Mouse (Mus musculus) heart, embryonic 16.5 days (tissue): ENCODE results near the gene 5330417C22Rik. TPM values are rescaled to one million over a fixed set of nuclear protein-coding genes. Genes with fewer than 3 reads are reported as not detected.
"Not testable (repeated sequence)": the region's sequence is repeated elsewhere in the genome, so short reads cannot be mapped to it uniquely, and the experiment has no call there.

ENCODE experiments used
- ATAC-seq: fragments of 200-750 bp; cut with Nextera tagmentation; replicated peaks from 2 replicates; pipeline ENCODE4 v1.8.0; 2017; ENCODE audit warnings: moderate number of reproducible peaks; ENCODE audit not compliant: insufficient read depth, low FRiP score; ENCODE audit errors: extremely low read depth
- H3K27ac ChIP-seq: fragments of 300-500 bp; sonication (generic); 2 replicates; pipeline ENCODE4 v1.5.1; 2014; ENCODE audit warnings: mild to moderate bottlenecking, low read length, control low read depth, moderate library complexity
- H3K27me3 ChIP-seq: fragments of 300-500 bp; sonication (generic); 2 replicates; pipeline ENCODE4 v1.6.1; 2014; ENCODE audit warnings: low read length, mixed read lengths; ENCODE audit not compliant: control insufficient read depth, insufficient read depth
- H3K36me3 ChIP-seq: fragments of 300-500 bp; sonication (generic); 2 replicates; pipeline ENCODE4 v1.6.1; 2014; ENCODE audit not compliant: control insufficient read depth, insufficient read depth
- H3K4me1 ChIP-seq: fragments of 300-500 bp; sonication (generic); 2 replicates; pipeline ENCODE4 v1.6.1; 2014; ENCODE audit warnings: low read length, mixed read lengths; ENCODE audit not compliant: control insufficient read depth, insufficient read depth
- H3K4me2 ChIP-seq: fragments of 300-500 bp; sonication (generic); 2 replicates; pipeline ENCODE4 v1.6.1; 2014; ENCODE audit warnings: low read depth, mild to moderate bottlenecking, control low read depth, low read length
- H3K4me3 ChIP-seq: fragments of 300-500 bp; sonication (generic); 2 replicates; pipeline ENCODE4 v1.5.1; 2014; ENCODE audit warnings: mild to moderate bottlenecking, control low read depth, low read length
- H3K9ac ChIP-seq: fragments of 300-500 bp; sonication (generic); 2 replicates; pipeline ENCODE4 v1.6.1; 2014; ENCODE audit warnings: low read length, control low read depth
- H3K9me3 ChIP-seq: fragments of 300-500 bp; sonication (generic); replicated peaks from 2 replicates; pipeline ENCODE4 v1.6.1; 2016; ENCODE audit warnings: low read length; ENCODE audit not compliant: control insufficient read depth
- WGBS: fragments of 180-500 bp; shearing (Covaris S2); extraction: QIAGEN DNeasy Blood & Tissue Kit; methylation state at CpG from one replicate; pipeline ENCODE4 v1.1.7; 2014; 5-methylcytosine and 5-hydroxymethylcytosine counted together
- polyA plus RNA-seq: library from polyadenylated mRNA; unstranded; fragments of >200 nt; fragmentation: Nextera tagmentation; extraction: Ambion mirVana; gene quantifications from 2 replicates; pipeline ENCODE4 v1.2.1, GENCODE M21; 2015

Gene 5330417C22Rik
- polyA plus RNA-seq, result 1.9 and 2.9 TPM in 2 replicates

GRCm38 (mm10) chr3:108536517-108537260 is at the start of gene 5330417C22Rik:
Gene 5330417C22Rik (minus strand): TSS chr3:108536536.
- peaks cover 11% of the 10 kb centered on the region for H3K27me3 ChIP-seq
- no peaks in the 10 kb centered on the region for H3K36me3 ChIP-seq
- H3K4me1 ChIP-seq, result peaks cover 22% of the 10 kb centered on the region
- H3K9ac ChIP-seq, result no peak within 1 kb of the TSS
- no peaks in the 10 kb centered on the region for H3K9me3 ChIP-seq
- peak within 1 kb of the TSS; percentile 67 for H3K4me2 ChIP-seq
- 1% methylated on average over 35 of the region's 35 CpGs for WGBS
- no peak within 1 kb of the TSS for H3K27ac ChIP-seq
- peak within 1 kb of the TSS; percentile 43 for H3K4me3 ChIP-seq
- ATAC-seq, result peak; percentile 24; the same call in 1 of the 2 replicates

GRCm38 (mm10) chr3:108584580-108584979 is 48.2 kb upstream of the 5330417C22Rik start:
- no peaks in the 10 kb centered on the region for H3K27me3 ChIP-seq
- H3K9me3 ChIP-seq, result no peaks in the 10 kb centered on the region
- no peak for ATAC-seq
- H3K4me2 ChIP-seq, result no peak overlapping the region
- WGBS, result 67% methylated on average over 4 of the region's 4 CpGs
- no peak overlapping the region for H3K27ac ChIP-seq
- no peak overlapping the region for H3K4me3 ChIP-seq
- no peaks in the 10 kb centered on the region for H3K4me1 ChIP-seq
- H3K9ac ChIP-seq, result no peak overlapping the region
- no peaks in the 10 kb centered on the region for H3K36me3 ChIP-seq

GRCm38 (mm10) chr3:108574018-108574417 is 37.7 kb upstream of the 5330417C22Rik start:
- peaks cover 7% of the 10 kb centered on the region for H3K4me1 ChIP-seq
- H3K4me2 ChIP-seq, result no peak overlapping the region
- no peaks in the 10 kb centered on the region; the same call in 1 of the 2 replicates for H3K27me3 ChIP-seq
- ATAC-seq, result no peak
- no peak overlapping the region for H3K9ac ChIP-seq
- peaks cover 5% of the 10 kb centered on the region for H3K36me3 ChIP-seq
- H3K4me3 ChIP-seq, result no peak overlapping the region
- 78% methylated on average over 5 of the region's 5 CpGs for WGBS
- no peak overlapping the region for H3K27ac ChIP-seq
- no peaks in the 10 kb centered on the region for H3K9me3 ChIP-seq

DNA sequence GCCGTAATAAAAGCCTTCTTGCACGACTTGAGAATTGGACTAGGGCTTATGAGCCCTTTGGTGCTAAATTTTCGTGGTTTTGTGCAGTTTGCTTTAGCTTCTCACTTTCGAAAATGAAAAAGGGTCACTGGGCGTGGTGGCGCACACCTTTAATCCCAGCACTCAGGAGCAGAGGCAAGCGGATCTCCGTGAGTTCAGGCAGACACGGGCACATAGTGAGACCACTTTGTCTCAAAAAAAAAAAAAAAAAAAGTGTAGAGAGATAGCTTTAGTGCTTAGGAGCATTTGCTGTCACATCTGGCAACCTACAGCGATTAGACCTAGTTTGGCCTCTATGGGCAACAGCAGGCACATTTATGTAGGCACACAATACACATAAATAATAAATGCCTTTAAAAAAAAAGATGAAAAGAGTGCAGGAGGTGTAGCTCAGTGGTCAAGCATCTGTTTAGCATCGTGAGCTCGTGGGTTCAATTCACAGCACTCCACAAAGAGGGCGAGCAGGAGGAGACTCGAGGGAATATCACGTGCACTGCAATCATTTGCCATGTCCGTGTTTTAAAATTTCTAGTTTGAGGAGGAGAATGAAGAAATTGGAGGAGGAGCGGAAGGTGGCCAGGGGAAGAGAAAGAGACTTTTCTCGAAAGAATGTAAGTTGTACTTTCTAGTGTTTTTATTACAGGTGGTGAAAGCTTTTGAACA is 36.1 kb upstream of the 5330417C22Rik start:
- H3K27ac ChIP-seq, result no peak overlapping the region
- H3K9ac ChIP-seq, result peak overlapping the region; percentile 77
- H3K27me3 ChIP-seq, result peaks cover 2% of the 10 kb centered on the region; the same call in 1 of the 2 replicates
- peaks cover 7% of the 10 kb centered on the region for H3K4me1 ChIP-seq
- no peak for ATAC-seq
- no peaks in the 10 kb centered on the region for H3K9me3 ChIP-seq
- no peaks in the 10 kb centered on the region for H3K36me3 ChIP-seq
- peak overlapping the region; percentile 61 for H3K4me3 ChIP-seq
- 46% methylated on average over 18 of the region's 18 CpGs for WGBS
- peak overlapping the region; percentile 81 for H3K4me2 ChIP-seq

GRCm38 (mm10) chr3:108571443-108572294 is 35.3 kb upstream of the 5330417C22Rik start, which contains the start of gene Taf13:
Gene Taf13 (plus strand): TSS chr3:108571698.
- H3K9me3 ChIP-seq, result no peaks in the 10 kb centered on the region
- H3K36me3 ChIP-seq, result no peaks in the 10 kb centered on the region
- ATAC-seq, result peak; percentile 100
- 1% methylated on average over 42 of the region's 42 CpGs for WGBS
- peak within 1 kb of the TSS; percentile 77 for H3K9ac ChIP-seq
- H3K27ac ChIP-seq, result peak within 1 kb of the TSS; percentile 49; the same call in 1 of the 2 replicates
- H3K27me3 ChIP-seq, result peaks cover 2% of the 10 kb centered on the region; the same call in 1 of the 2 replicates
- peak within 1 kb of the TSS; percentile 81 for H3K4me2 ChIP-seq
- H3K4me3 ChIP-seq, result peak within 1 kb of the TSS; percentile 61
- H3K4me1 ChIP-seq, result peaks cover 7% of the 10 kb centered on the region

DNA sequence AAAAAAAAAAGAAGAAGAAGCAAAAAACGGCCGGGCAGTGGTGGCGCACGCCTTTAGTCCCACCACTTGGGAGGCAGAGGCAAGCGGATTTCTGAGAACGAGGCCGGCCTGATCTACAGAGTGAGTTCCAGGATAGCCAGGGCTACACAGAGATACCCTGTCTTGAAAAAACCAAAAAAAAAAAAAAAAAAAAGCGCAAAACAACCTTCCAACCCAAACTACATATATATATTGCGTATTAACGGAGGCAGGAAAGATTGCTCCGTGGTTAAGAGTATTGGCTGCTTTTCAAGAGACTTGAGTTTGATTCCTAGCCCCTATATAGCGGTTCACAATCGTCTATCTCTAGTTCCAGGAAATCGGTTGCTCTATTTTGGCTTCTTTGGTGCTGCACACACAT is 34.5 kb upstream of the 5330417C22Rik start:
- H3K36me3 ChIP-seq, result no peaks in the 10 kb centered on the region
- 82% methylated on average over 14 of the region's 14 CpGs for WGBS
- H3K9ac ChIP-seq, result no peak overlapping the region
- H3K27ac ChIP-seq, result no peak overlapping the region
- no peak overlapping the region; the same call in 1 of the 2 replicates for H3K4me3 ChIP-seq
- H3K4me2 ChIP-seq, result peak overlapping the region; percentile 70
- H3K9me3 ChIP-seq, result no peaks in the 10 kb centered on the region
- peaks cover 2% of the 10 kb centered on the region; the same call in 1 of the 2 replicates for H3K27me3 ChIP-seq
- H3K4me1 ChIP-seq, result peaks cover 7% of the 10 kb centered on the region
- ATAC-seq, result no peak

GRCm38 (mm10) chr3:108569636-108570035 is 33.3 kb upstream of the 5330417C22Rik start:
- H3K4me3 ChIP-seq, H3K4me1 ChIP-seq, ATAC-seq, H3K9ac ChIP-seq, H3K4me2 ChIP-seq, H3K36me3 ChIP-seq, H3K27me3 ChIP-seq, H3K9me3 ChIP-seq, H3K27ac ChIP-seq: not testable (repeated sequence)
- 39% methylated on average over 2 of the region's 3 CpGs for WGBS

DNA sequence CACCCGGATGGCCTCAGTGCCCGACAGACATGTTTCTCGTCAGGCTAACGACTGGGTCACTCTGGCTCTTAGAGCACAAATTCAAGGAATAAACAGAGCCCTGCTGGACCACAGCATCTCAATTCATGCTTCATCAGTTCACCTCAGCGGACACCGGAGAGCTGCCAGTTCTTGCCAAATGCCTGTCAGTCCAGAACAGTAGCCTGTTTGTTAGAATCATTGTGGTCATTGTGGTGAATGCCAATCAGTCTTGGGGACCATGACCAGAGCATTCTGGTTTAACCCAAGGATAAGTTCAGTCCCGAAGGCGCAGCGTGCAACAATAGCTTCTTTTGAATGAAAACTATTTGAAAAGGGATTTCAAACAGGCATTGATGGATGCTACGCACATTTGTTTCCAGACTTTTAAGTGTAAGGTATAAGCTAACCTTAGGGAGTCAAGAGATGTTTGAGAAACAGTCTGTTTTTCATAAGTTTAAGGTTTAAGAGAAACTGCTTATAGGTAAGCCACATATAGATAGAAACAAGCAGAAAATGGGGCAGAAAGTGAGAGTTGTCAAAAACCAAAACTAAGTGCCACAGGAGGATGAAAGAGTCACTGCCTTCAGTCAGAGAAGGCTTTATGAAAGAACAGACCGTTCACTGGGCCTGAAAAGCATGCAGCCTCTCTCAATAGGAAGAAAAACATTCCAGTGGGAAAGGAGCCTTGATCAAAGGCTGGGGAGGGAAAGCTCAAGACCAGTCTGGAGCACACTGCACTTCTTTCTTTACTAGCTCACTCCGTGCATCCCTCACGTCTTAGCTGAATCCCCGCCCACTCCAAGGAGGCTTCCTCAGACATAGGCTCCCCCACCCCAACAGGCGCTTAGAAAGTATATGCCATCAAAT is 31.9 kb upstream of the 5330417C22Rik start:
- Histone ChIP-seq H3K27ac (no peak overlapping the region), H3K9me3 (no peaks in the 10 kb centered on the region), H3K4me3 (no peak overlapping the region), H3K27me3 (peaks cover 2% of the 10 kb centered on the region; the same call in 1 of the 2 replicates), H3K9ac (no peak overlapping the region), H3K4me2 (no peak overlapping the region), H3K4me1 (peaks cover 7% of the 10 kb centered on the region), H3K36me3 (no peaks in the 10 kb centered on the region)
- no peak for ATAC-seq
- WGBS, result 52% methylated on average over 15 of the region's 15 CpGs
